Mouse (Mus musculus): ENCODE measurements around the gene Dpf2. TPM values are rescaled to one million over a fixed set of nuclear protein-coding genes. Genes with fewer than 3 reads are reported as not detected.

The Dpf2 gene
- polyA plus RNA-seq, 1 experiment from 2014 or later: 49.9 TPM

DNA sequence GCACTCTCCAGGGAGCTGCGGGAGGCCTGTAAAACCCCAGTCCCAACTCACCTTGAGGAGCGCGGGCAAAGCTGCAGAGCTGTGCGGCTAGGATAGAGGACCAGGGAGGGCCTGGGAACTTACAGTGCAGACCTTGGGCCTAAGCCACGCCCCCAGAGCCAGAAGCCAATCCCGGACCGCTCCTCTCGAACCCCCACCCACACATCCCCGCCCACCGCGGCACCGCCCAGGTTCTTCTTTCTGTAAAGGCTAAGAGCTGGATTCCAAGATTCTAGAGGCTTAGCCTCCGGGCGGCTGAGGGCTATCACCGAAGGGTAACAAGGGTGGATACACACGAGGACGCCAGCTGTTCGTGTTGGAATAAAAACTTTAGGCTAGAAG is 11.9 kb upstream of the Dpf2 start, which contains the start of gene Cdc42ep2:
Cdc42ep2 (minus strand) TSS at position 104 of the 381 bp plus-strand sequence.
- ATAC-seq: peak; percentile 90
- under 1% methylated on average over 18 of the region's 18 CpGs for WGBS
- H3K9me3 ChIP-seq (ENCODE audit: control insufficient read depth): no peaks in the 10 kb centered on the region
- H3K4me2 ChIP-seq (replicated peaks; ENCODE audit: low read depth): peak within 1 kb of the TSS; percentile 92
- H3K4me1 ChIP-seq (replicated peaks; ENCODE audit: control insufficient read depth, insufficient read depth, low read length): no peaks in the 10 kb centered on the region; the same call in 1 of the 2 replicates
- no peak for TF ChIP-seq CTCF (IDR thresholded peaks at IDR 0.05; ENCODE audit: low read depth)
- peak within 1 kb of the TSS; percentile 82 for H3K27ac ChIP-seq (ENCODE audit: low read depth, low read length)
- peak within 1 kb of the TSS; percentile 67 for H3K4me3 ChIP-seq (ENCODE audit: low read depth, low read length)
- no peaks in the 10 kb centered on the region for H3K27me3 ChIP-seq (replicated peaks; ENCODE audit: control insufficient read depth, insufficient read depth, low read length)
- H3K9ac ChIP-seq (ENCODE audit: low read depth, low read length): peak within 1 kb of the TSS; percentile 55
- H3K36me3 ChIP-seq (ENCODE audit: control insufficient read depth, insufficient read depth): 0 out of 2 replicates have a peak, but pooled peaks cover 9% of the 10 kb centered on the region

DNA sequence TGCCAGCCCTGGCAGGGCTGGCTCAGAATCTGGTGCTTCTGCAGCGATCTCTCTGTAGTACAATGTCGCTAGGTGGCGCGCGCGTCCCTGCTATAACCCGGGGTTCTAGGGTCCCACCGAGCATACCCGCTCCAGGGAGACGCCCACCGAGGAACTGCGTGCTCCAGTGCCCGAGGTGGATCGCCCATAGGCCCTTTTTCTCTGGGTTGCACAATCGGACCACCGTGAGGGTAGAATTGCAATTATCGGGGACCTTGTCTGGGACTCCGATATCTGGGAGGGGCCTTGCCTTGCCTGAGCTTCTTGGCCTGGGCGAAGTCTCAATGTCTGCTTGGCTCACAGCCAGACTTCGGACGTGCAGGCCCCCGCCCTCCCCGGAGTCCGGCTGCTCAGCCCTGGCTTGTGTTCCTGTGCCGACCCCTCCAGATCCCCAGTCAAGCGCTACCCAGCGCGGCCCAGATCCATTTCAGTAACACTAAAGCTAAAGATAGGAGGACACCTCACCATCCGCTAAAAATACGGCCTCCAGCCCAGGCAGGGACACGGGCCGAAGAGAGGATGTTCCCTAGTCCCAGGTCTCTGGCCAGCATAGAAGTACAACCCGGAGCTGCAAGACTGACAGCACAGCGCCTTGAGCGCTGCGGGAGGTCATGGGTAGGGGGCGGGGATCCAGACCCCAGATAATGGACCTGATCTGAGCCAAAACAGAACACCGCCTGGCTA is 11.3 kb upstream of the Dpf2 start:
- WGBS: 0% methylated on average over 38 of the region's 38 CpGs
- peak overlapping the region; percentile 67 for H3K4me3 ChIP-seq (ENCODE audit: low read depth, low read length)
- no peaks in the 10 kb centered on the region for H3K9me3 ChIP-seq (ENCODE audit: control insufficient read depth)
- H3K27me3 ChIP-seq (replicated peaks; ENCODE audit: control insufficient read depth, insufficient read depth, low read length): no peaks in the 10 kb centered on the region
- peak overlapping the region; percentile 82 for H3K27ac ChIP-seq (ENCODE audit: low read depth, low read length)
- TF ChIP-seq CTCF (IDR thresholded peaks at IDR 0.05; ENCODE audit: low read depth): peak; percentile 89
- peak overlapping the region; percentile 55 for H3K9ac ChIP-seq (ENCODE audit: low read depth, low read length)
- H3K4me1 ChIP-seq (replicated peaks; ENCODE audit: control insufficient read depth, insufficient read depth, low read length): no peaks in the 10 kb centered on the region; the same call in 1 of the 2 replicates
- H3K4me2 ChIP-seq (replicated peaks; ENCODE audit: low read depth): peak overlapping the region; percentile 92
- peaks cover 11% of the 10 kb centered on the region; the same call in 1 of the 2 replicates for H3K36me3 ChIP-seq (ENCODE audit: control insufficient read depth, insufficient read depth)
- peak; percentile 57 for ATAC-seq

DNA sequence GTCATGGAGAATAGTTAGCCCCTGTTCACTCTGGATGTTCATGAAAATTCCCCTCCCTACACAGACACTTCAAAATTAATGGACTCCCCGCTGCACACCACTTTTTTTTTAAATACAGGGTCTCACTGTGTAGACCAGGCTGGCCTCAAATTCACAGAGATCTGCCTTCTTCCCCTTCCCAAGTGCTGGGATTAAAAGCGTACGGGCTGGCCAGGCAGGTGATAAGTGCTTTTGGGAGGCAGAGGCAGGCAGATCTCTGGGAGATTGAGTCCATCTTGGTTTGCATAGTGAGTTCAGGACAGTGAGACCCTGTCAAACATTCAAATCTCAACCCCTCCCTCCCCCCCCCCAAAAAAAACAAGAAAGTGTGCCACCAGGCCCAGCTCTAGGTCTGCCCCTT is 10.2 kb upstream of the Dpf2 start:
- no peak overlapping the region for H3K9ac ChIP-seq (ENCODE audit: low read depth, low read length)
- TF ChIP-seq CTCF (IDR thresholded peaks at IDR 0.05; ENCODE audit: low read depth): no peak

DNA sequence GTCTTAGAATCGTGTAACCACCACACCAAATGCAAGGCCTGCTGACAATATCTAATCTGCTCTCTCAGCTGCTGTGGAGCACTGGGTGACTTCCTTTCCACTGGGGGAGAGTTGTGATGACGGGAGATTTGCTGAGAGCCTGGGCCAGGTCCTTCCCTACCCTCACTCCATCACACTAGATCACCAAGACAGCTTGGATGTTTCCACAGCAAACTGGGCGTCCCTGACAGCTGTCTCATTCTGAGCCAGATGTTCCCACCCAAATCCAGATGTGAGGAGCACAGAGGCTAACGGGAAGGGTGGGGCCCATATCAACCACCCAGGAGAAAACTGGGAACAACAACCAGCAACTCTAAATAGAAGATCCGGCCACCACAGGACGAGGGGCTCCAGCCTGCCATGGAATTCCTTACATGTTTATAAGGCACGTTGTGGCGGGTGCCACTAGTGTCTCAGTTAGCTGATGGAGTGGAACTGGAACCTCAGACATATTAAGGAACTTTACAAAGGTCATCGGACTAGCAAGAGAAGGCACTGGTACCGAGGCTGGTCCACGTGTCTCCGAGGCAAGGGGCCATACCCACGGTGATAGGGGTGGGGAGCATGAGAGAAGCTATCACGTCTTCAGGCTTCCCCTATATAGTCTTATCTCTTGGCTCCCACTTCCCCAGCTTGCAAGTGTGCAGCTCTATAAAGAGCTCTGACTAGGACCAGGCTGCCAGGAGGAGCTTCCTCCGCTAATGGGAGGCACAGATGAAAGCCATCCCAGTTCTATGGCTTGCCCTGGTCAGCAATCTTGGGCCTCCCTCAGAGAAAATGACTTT is 9.5 kb upstream of the Dpf2 start:
- Histone ChIP-seq H3K27ac (ENCODE audit: low read depth, low read length) (no peak overlapping the region; the same call in 1 of the 2 replicates), H3K9ac (ENCODE audit: low read depth, low read length) (no peak overlapping the region)
- no peak for ATAC-seq

More for the DNA sequence above, 10.2 kb upstream of the Dpf2 start:
- ATAC-seq: no peak
- no peaks in the 10 kb centered on the region for H3K27me3 ChIP-seq (replicated peaks; ENCODE audit: control insufficient read depth, insufficient read depth, low read length)
- no peak overlapping the region for H3K4me2 ChIP-seq (replicated peaks; ENCODE audit: low read depth)
- no peak overlapping the region for H3K4me3 ChIP-seq (ENCODE audit: low read depth, low read length)
- no peaks in the 10 kb centered on the region; the same call in 1 of the 2 replicates for H3K4me1 ChIP-seq (replicated peaks; ENCODE audit: control insufficient read depth, insufficient read depth, low read length)
- no peak overlapping the region for H3K27ac ChIP-seq (ENCODE audit: low read depth, low read length)
- no peaks in the 10 kb centered on the region for H3K9me3 ChIP-seq (ENCODE audit: control insufficient read depth)
- peaks cover 22% of the 10 kb centered on the region for H3K36me3 ChIP-seq (ENCODE audit: control insufficient read depth, insufficient read depth)
- WGBS: 91% methylated on average over 3 of the region's 3 CpGs

DNA sequence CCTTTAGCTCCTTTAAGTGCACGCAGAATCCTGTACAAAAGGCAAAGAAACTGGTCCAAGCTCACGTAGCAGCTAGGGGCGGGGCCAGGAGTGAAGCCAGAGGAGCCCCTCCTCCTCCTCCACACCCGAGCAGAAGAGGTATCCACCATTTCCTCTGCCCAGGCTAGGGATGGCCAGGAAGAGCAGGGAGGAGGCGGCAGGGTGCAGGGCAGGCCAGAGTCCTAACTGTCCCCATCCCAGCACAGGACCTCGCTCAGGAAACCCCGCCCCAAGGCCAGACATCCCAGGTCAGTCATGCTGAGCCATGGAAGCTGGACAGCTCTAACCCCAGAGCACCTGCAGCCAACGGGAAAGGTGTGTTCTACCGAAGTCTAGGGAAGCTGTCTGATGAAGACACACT is 8.9 kb upstream of the Dpf2 start:
- no peak overlapping the region; the same call in 1 of the 2 replicates for H3K27ac ChIP-seq (ENCODE audit: low read depth, low read length)
- no peak for ATAC-seq
- no peaks in the 10 kb centered on the region for H3K27me3 ChIP-seq (replicated peaks; ENCODE audit: control insufficient read depth, insufficient read depth, low read length)
- H3K4me1 ChIP-seq (replicated peaks; ENCODE audit: control insufficient read depth, insufficient read depth, low read length): no peaks in the 10 kb centered on the region; the same call in 1 of the 2 replicates
- 24% methylated on average over 9 of the region's 9 CpGs for WGBS
- H3K9me3 ChIP-seq (ENCODE audit: control insufficient read depth): no peaks in the 10 kb centered on the region
- TF ChIP-seq CTCF (IDR thresholded peaks at IDR 0.05; ENCODE audit: low read depth): no peak
- H3K4me3 ChIP-seq (ENCODE audit: low read depth, low read length): no peak overlapping the region
- H3K9ac ChIP-seq (ENCODE audit: low read depth, low read length): no peak overlapping the region
- peaks cover 35% of the 10 kb centered on the region for H3K36me3 ChIP-seq (ENCODE audit: control insufficient read depth, insufficient read depth)
- peak overlapping the region; percentile 40 for H3K4me2 ChIP-seq (replicated peaks; ENCODE audit: low read depth)

More for the DNA sequence above, 9.5 kb upstream of the Dpf2 start:
- Histone ChIP-seq H3K36me3 (ENCODE audit: control insufficient read depth, insufficient read depth) (peaks cover 29% of the 10 kb centered on the region), H3K4me3 (ENCODE audit: low read depth, low read length) (no peak overlapping the region), H3K27me3 (replicated peaks; ENCODE audit: control insufficient read depth, insufficient read depth, low read length) (no peaks in the 10 kb centered on the region), H3K4me1 (replicated peaks; ENCODE audit: control insufficient read depth, insufficient read depth, low read length) (no peaks in the 10 kb centered on the region; the same call in 1 of the 2 replicates), H3K9me3 (ENCODE audit: control insufficient read depth) (no peaks in the 10 kb centered on the region), H3K4me2 (replicated peaks; ENCODE audit: low read depth) (peak overlapping the region; percentile 40)
- no peak for TF ChIP-seq CTCF (IDR thresholded peaks at IDR 0.05; ENCODE audit: low read depth)
- 65% methylated on average over 15 of the region's 15 CpGs for WGBS
